Mouse (Mus musculus) testis, adult 2 months (tissue): ENCODE results near the gene Olfr517.

ENCODE experiments used
- CTCF ChIP-seq: fragments of 200-500 bp; IDR thresholded peaks from 2 replicates; pipeline ENCODE4 v1.5.1; 2012; ENCODE audit warnings: low read depth, mild to moderate bottlenecking, inconsistent platforms, low read length, moderate library complexity; ENCODE audit not compliant: control insufficient read depth, insufficient read depth, insufficient replicate concordance
- POLR2A ChIP-seq: fragments of 200-500 bp; IDR thresholded peaks from 2 replicates; pipeline ENCODE4 v1.6.1; 2012; ENCODE audit warnings: low read depth, mild to moderate bottlenecking, inconsistent platforms, low read length, moderate library complexity; ENCODE audit not compliant: control insufficient read depth

DNA sequence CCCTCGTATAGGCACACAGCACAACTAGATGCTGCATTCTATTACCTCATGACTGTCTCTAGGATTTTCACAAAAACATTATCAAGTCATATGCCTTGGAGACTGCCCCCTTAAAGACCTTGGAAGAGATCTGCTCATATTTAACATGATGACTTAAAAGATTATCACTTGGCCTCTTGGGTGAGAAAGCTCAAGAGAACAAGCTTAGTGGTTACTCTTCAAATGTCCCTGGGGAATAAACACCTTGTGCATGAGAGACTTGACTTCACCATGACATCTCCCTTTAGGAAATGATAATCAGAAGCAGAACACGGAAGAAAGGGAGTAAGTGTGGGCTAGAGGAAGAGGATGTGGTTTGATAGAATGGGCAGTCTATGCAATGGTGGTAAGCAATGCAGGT lies at the start of gene Olfr517:
- TF ChIP-seq POLR2A (no peak), CTCF (no peak)
